ENCODE assay signal across 13 mouse cellular contexts in the genomic region with DNA sequence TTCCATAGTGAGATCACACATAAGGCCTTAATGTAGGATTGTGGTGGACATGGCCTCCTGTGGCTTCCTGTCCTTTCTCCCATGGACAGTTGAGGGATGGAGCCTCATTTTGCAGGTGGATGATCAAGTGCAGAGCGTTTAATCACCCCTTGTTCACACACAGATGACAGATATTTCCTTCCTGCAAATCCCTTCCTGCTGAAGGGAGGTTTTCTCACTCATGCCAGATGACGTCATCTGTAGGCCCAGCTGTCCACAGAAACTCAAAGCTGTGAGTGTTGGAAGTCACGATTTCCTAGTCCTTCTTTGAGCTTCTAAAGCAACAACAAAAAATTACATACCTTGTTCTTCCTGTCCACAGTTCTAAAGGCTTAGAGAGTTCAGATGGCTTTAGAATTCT.
DNase-seq lines count a peak whose midpoint lies in the region; ATAC-seq and TF ChIP-seq lines count a peak whose summit lies in the region.
"Had no signal": no experiment of that assay in that cellular context is flagged by ENCODE, and none has a peak within 500 bp of the region (broad histone marks: within the 10 kb centered on the region; RNA-seq: fewer than 3 reads in every experiment).

No protein-coding gene starts in this region.

- no peak overlapping the region for H3K9ac ChIP-seq in midbrain, postnatal 0 days (replicated peaks; ENCODE audit: low read length, poor library complexity, severe bottlenecking)
- no peak overlapping the region for H3K9ac ChIP-seq in midbrain, embryonic 14.5 days (replicated peaks; ENCODE audit: low read length)
- no peak overlapping the region for H3K9ac ChIP-seq in stomach, postnatal 0 days (ENCODE audit: low read length)
- H3K9ac ChIP-seq: forebrain, embryonic 13.5 days; hindbrain, embryonic 15.5 days; liver, embryonic 12.5 days had no signal

- H3K27ac ChIP-seq in midbrain, postnatal 0 days (ENCODE audit: low read depth, low read length) = no peak overlapping the region
- H3K27ac ChIP-seq in midbrain, embryonic 14.5 days (replicated peaks; ENCODE audit: low read depth, low read length) = no peak overlapping the region
- no peak overlapping the region for H3K27ac ChIP-seq in stomach, postnatal 0 days (replicated peaks)
- H3K27ac ChIP-seq: forebrain, embryonic 13.5 days; hindbrain, embryonic 15.5 days; liver, embryonic 12.5 days had no signal

- TF ChIP-seq EP300 in stomach, postnatal 0 days (optimal IDR thresholded peaks at IDR 0.05) = no peak

- H3K36me3 ChIP-seq in midbrain, postnatal 0 days (ENCODE audit: insufficient read depth, low read length) = no peaks in the 10 kb centered on the region
- H3K36me3 ChIP-seq in midbrain, embryonic 14.5 days (ENCODE audit: control insufficient read depth, insufficient read depth, low read length) = no peaks in the 10 kb centered on the region
- H3K36me3 ChIP-seq in stomach, postnatal 0 days (ENCODE audit: control insufficient read depth, insufficient read depth, low read length) = no peaks in the 10 kb centered on the region
- H3K36me3 ChIP-seq: hindbrain, embryonic 15.5 days; liver, embryonic 12.5 days had no signal

- H3K4me3 ChIP-seq in midbrain, postnatal 0 days (ENCODE audit: low read depth, low read length) = no peak overlapping the region
- no peak overlapping the region for H3K4me3 ChIP-seq in midbrain, embryonic 14.5 days (replicated peaks; ENCODE audit: low read depth, low read length)
- H3K4me3 ChIP-seq in stomach, postnatal 0 days (ENCODE audit: low read depth, low read length) = no peak overlapping the region
- H3K4me3 ChIP-seq: forebrain, embryonic 13.5 days; hindbrain, embryonic 15.5 days; liver, embryonic 12.5 days had no signal

- DNase-seq in frontal cortex, postnatal 25 days (ENCODE audit: low spot score in 2 of 2) = no peak
- peak; percentile 30 for DNase-seq in midbrain, postnatal 0 days (ENCODE audit: low spot score)
- no peak for DNase-seq in midbrain, embryonic 14.5 days
- peak; percentile 48 to 52 for DNase-seq in layer of hippocampus, adult 8-10 months (ENCODE audit: low spot score in 2 of 2)
- peak; percentile 83 for DNase-seq in telencephalon, adult 2 months (ENCODE audit: low read depth, low spot score)
- DNase-seq in T-cell, adult 2 months (ENCODE audit: low spot score) = no peak
- no peak for DNase-seq in stomach, postnatal 0 days (ENCODE audit: low spot score)
- DNase-seq: lung, postnatal 36 days had no signal

- no peaks in the 10 kb centered on the region for H3K9me3 ChIP-seq in midbrain, postnatal 0 days (ENCODE audit: low read length)
- no peaks in the 10 kb centered on the region for H3K9me3 ChIP-seq in midbrain, embryonic 14.5 days (ENCODE audit: control insufficient read depth, low read length)
- no peaks in the 10 kb centered on the region for H3K9me3 ChIP-seq in stomach, postnatal 0 days (ENCODE audit: control insufficient read depth, low read length)
- H3K9me3 ChIP-seq: forebrain, embryonic 13.5 days; hindbrain, embryonic 15.5 days; liver, embryonic 12.5 days had no signal

- H3K4me2 ChIP-seq in midbrain, postnatal 0 days (ENCODE audit: low read depth, low read length, poor library complexity, severe bottlenecking) = no peak overlapping the region
- H3K4me2 ChIP-seq in midbrain, embryonic 14.5 days (ENCODE audit: low read length) = no peak overlapping the region
- no peak overlapping the region for H3K4me2 ChIP-seq in stomach, postnatal 0 days (replicated peaks; ENCODE audit: low read depth)
- H3K4me2 ChIP-seq: forebrain, embryonic 13.5 days; hindbrain, embryonic 15.5 days; liver, embryonic 12.5 days had no signal

- 74% methylated on average over 3 of the region's 3 CpGs for WGBS in midbrain, postnatal 0 days
- 72% methylated on average over 3 of the region's 3 CpGs for WGBS in midbrain, embryonic 14.5 days
- 26% methylated on average over 3 of the region's 3 CpGs for WGBS in stomach, postnatal 0 days

- H3K4me1 ChIP-seq in midbrain, postnatal 0 days (ENCODE audit: insufficient read depth, low read length) = no peaks in the 10 kb centered on the region
- no peaks in the 10 kb centered on the region for H3K4me1 ChIP-seq in midbrain, embryonic 14.5 days (ENCODE audit: control insufficient read depth, insufficient read depth, low read length)
- H3K4me1 ChIP-seq in stomach, postnatal 0 days (replicated peaks; ENCODE audit: control insufficient read depth, insufficient read depth) = no peaks in the 10 kb centered on the region
- H3K4me1 ChIP-seq: forebrain, embryonic 13.5 days; hindbrain, embryonic 15.5 days; liver, embryonic 12.5 days had no signal

- no peaks in the 10 kb centered on the region for H3K27me3 ChIP-seq in midbrain, postnatal 0 days (ENCODE audit: insufficient read depth, low read length)
- H3K27me3 ChIP-seq in midbrain, embryonic 14.5 days (ENCODE audit: control insufficient read depth, insufficient read depth, low read length) = no peaks in the 10 kb centered on the region
- H3K27me3 ChIP-seq in stomach, postnatal 0 days (ENCODE audit: control insufficient read depth, insufficient read depth, low read length) = no peaks in the 10 kb centered on the region
- H3K27me3 ChIP-seq: forebrain, embryonic 13.5 days; hindbrain, embryonic 15.5 days; liver, embryonic 12.5 days had no signal

- peak; percentile 77 for ATAC-seq in frontal cortex, adult (ENCODE audit: low TSS enrichment)
- ATAC-seq in midbrain, postnatal 0 days (ENCODE audit: low FRiP score) = no peak
- no peak for ATAC-seq in midbrain, embryonic 14.5 days (ENCODE audit: low FRiP score, low TSS enrichment)
- ATAC-seq in stomach, postnatal 0 days (ENCODE audit: low FRiP score, low TSS enrichment) = no peak
- ATAC-seq: forebrain, embryonic 13.5 days; liver, embryonic 12.5 days; midbrain, embryonic 16.5 days had no signal

- TF ChIP-seq CTCF in midbrain, postnatal 0 days (IDR thresholded peaks at IDR 0.05) = no peak
- TF ChIP-seq CTCF in stomach, postnatal 0 days (IDR thresholded peaks at IDR 0.05; ENCODE audit: low read depth) = no peak

Comparison
In these comparisons a context has a peak if more than half of its experiments do, and no peak if none do; other contexts are left out.
1. DNase-seq: peak in midbrain, postnatal 0 days (single experiment), layer of hippocampus, adult 8-10 months (2 of 2) and telencephalon, adult 2 months (single experiment); none in frontal cortex, postnatal 25 days (0 of 2), midbrain, embryonic 14.5 days (single experiment), T-cell, adult 2 months (single experiment) and stomach, postnatal 0 days (single experiment).